Mouse (Mus musculus) gastrocnemius, postnatal 36 days (tissue): Measurements from ENCODE around the gene Blm. TPM values are rescaled to one million over a fixed set of nuclear protein-coding genes. Genes with fewer than 3 reads are reported as not detected.

Experiments used
- DNase-seq, 2 experiments: peaks; one replicate each; pipeline ENCODE4 v3.0.0; 2022
- intact Hi-C: fragments of 180-260 bp; cut with DNase I; formaldehyde crosslinking; loops from one replicate; pipeline ENCODE4 v1.15.1; 2025
- total RNA-seq, 2 experiments: library from RNA; stranded (reverse); gene quantifications; 2 replicates each; pipeline ENCODE4 v1.2.3; 2021

Blm gene
- total RNA-seq, 2 experiments from 2014 or later: 0.64 to 1.1 TPM

GRCm38 (mm10) chr7:80444401-80445249 lies 90.3 kb downstream of the Blm start:
- no peak for DNase-seq
- intact Hi-C loops: loop anchor here (5.0 kb wide), 1 partner anchor 42 kb away; no protein-coding TSS in a partner anchor

- intact Hi-C loops: no loop called here
- no peak for DNase-seq
These were observed 91.8 kb downstream of the Blm start for GRCm38 (mm10) chr7:80443124-80443523.

- intact Hi-C loops: no loop called here
- no peak for DNase-seq
These were observed 92.7 kb downstream of the Blm start for GRCm38 (mm10) chr7:80441986-80442904.

- no peak for DNase-seq
- intact Hi-C loops: no loop called here
These were observed 94.2 kb downstream of the Blm start for GRCm38 (mm10) chr7:80440685-80441084.

GRCm38 (mm10) chr7:80439789-80440488 lies 95.0 kb downstream of the Blm start:
- intact Hi-C loops: no loop called here
- peak in 1 of 2 experiments; percentile 55 for DNase-seq

GRCm38 (mm10) chr7:80439032-80439760 lies 95.7 kb downstream of the Blm start:
- DNase-seq: no peak
- intact Hi-C loops: no loop called here

- intact Hi-C loops: no loop called here
- no peak for DNase-seq
These were observed 98.3 kb downstream of the Blm start for GRCm38 (mm10) chr7:80436571-80436970.

- no peak for DNase-seq
- intact Hi-C loops: no loop called here
These were observed 99.3 kb downstream of the Blm start for GRCm38 (mm10) chr7:80435594-80435993.

GRCm38 (mm10) chr7:80429661-80430060 lies 105.3 kb downstream of the Blm start:
- intact Hi-C loops: no loop called here
- DNase-seq: no peak

- intact Hi-C loops: no loop called here
These were observed 107.2 kb downstream of the Blm start for GRCm38 (mm10) chr7:80427730-80428129.

GRCm38 (mm10) chr7:80426363-80426762 lies 108.6 kb downstream of the Blm start:
- no peak for DNase-seq
- intact Hi-C loops: no loop called here

More at GRCm38 (mm10) chr7:80427730-80428129, 107.2 kb downstream of the Blm start:
- DNase-seq: no peak

GRCm38 (mm10) chr7:80424722-80425121 lies 110.2 kb downstream of the Blm start:
- DNase-seq: no peak
- intact Hi-C loops: no loop called here

GRCm38 (mm10) chr7:80422759-80423480 lies 112.0 kb downstream of the Blm start:
- DNase-seq: no peak
- intact Hi-C loops: no loop called here

GRCm38 (mm10) chr7:80421576-80421975 lies 113.3 kb downstream of the Blm start:
- no peak for DNase-seq
- intact Hi-C loops: no loop called here

- intact Hi-C loops: no loop called here
- no peak for DNase-seq
These were observed 114.3 kb downstream of the Blm start for GRCm38 (mm10) chr7:80420586-80420985.

- no peak for DNase-seq
- intact Hi-C loops: no loop called here
These were observed 115.6 kb downstream of the Blm start for GRCm38 (mm10) chr7:80419278-80419677.

- DNase-seq: no peak
- intact Hi-C loops: no loop called here
These were observed 116.9 kb downstream of the Blm start for GRCm38 (mm10) chr7:80418036-80418435.

- no peak for DNase-seq
- intact Hi-C loops: no loop called here
These were observed 117.3 kb downstream of the Blm start for GRCm38 (mm10) chr7:80417601-80418000.

GRCm38 (mm10) chr7:80416969-80417368 lies 118.0 kb downstream of the Blm start:
- intact Hi-C loops: no loop called here
- no peak for DNase-seq
